Mouse (Mus musculus): ENCODE results near the gene Nt5dc1. TPM values are rescaled to one million over a fixed set of nuclear protein-coding genes. Genes with fewer than 3 reads are reported as not detected.

The Nt5dc1 gene
- polyA plus RNA-seq, 1 experiment from 2014 or later: 5.1 TPM

DNA sequence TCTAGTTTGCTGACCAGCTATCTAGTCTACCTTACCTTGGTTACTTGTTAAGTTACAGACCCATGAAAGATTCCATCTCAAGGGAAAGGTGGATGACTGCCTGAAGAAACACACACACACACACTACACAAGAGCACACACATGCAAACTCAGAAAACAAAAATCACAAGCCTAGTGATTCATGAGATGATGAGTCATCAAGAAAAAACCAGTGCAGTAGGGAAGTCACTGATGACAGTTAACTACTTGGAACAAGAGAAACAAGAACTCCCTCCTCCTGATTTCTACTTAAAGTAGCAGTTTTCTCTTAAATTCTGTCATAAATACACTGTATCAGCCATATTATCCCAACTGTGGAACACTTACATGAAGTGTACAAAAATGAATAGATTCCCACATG lies 111.3 kb downstream of the Nt5dc1 start:
- Histone ChIP-seq H3K36me3 (0 out of 2 replicates have a peak, but pooled peaks cover 5% of the 10 kb centered on the region), H3K9me3 (replicated peaks) (no peaks in the 10 kb centered on the region), H3K27ac (no peak overlapping the region), H3K4me1 (0 out of 2 replicates have a peak, but pooled peaks cover 2% of the 10 kb centered on the region), H3K27me3 (no peaks in the 10 kb centered on the region), H3K9ac (no peak overlapping the region), H3K4me3 (no peak overlapping the region), H3K4me2 (replicated peaks) (no peak overlapping the region)
- ATAC-seq (ENCODE audit: low FRiP score): no peak

DNA sequence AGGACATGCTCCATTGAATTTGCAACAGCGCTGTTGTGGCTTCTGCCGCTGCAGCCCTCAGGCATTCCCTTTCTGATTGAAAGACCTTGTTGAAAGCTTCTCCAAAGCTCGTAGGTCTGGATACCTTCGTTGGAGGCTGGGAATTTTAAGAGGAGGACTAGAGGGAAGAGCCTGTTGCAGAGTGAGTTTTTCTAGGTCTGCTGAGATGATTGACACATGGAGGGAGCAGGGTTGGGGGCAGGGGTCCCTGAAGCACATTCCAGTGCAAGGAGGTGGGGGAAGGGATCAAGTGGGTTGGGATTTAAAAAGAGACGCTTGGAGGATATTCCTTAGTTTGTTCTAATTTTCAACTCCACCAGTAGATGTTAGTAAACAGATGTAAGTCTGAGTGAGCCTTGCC lies 118.0 kb downstream of the Nt5dc1 start:
- ATAC-seq (ENCODE audit: low FRiP score): no peak
- H3K4me2 ChIP-seq (replicated peaks): peak overlapping the region; percentile 74
- no peaks in the 10 kb centered on the region for H3K27me3 ChIP-seq
- peak overlapping the region; percentile 65 for H3K9ac ChIP-seq
- H3K36me3 ChIP-seq: 0 out of 2 replicates have a peak, but pooled peaks cover 5% of the 10 kb centered on the region
- H3K9me3 ChIP-seq (replicated peaks): no peaks in the 10 kb centered on the region
- peaks cover 37% of the 10 kb centered on the region for H3K4me1 ChIP-seq
- WGBS: 8% methylated on average over 5 of the region's 5 CpGs
- H3K27ac ChIP-seq: peak overlapping the region; percentile 75
- peak overlapping the region; percentile 67 for H3K4me3 ChIP-seq

DNA sequence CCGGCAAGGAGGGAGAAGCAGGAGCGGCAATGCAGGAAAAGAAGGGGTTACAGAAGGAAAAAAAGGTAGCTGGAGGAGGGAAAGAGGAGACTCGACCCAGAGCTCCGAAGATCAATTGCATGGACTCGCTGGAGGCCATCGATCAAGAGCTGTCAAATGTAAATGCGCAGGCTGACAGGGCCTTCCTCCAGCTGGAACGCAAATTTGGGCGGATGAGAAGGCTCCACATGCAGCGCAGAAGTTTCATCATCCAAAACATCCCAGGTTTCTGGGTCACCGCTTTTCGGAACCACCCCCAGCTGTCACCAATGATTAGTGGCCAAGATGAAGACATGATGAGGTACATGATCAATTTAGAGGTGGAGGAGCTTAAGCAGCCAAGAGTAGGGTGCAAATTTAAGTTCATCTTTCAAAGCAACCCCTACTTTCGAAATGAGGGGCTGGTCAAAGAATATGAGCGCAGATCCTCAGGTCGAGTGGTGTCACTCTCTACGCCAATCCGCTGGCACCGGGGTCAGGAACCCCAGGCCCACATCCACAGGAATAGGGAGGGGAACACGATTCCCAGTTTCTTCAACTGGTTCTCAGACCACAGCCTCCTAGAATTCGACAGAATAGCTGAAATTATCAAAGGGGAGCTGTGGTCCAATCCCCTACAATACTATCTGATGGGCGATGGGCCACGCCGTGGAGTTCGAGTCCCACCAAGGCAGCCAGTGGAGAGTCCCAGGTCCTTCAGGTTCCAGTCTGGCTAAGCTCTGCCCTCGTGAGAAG lies 120.2 kb downstream of the Nt5dc1 start:
- Histone ChIP-seq H3K27ac (peak overlapping the region; percentile 95), H3K36me3 (0 out of 2 replicates have a peak, but pooled peaks cover 5% of the 10 kb centered on the region), H3K4me1 (peaks cover 37% of the 10 kb centered on the region), H3K27me3 (no peaks in the 10 kb centered on the region), H3K4me2 (replicated peaks) (peak overlapping the region; percentile 74), H3K4me3 (peak overlapping the region; percentile 67), H3K9me3 (replicated peaks) (no peaks in the 10 kb centered on the region), H3K9ac (peak overlapping the region; percentile 87)
- ATAC-seq (ENCODE audit: low FRiP score): peak; percentile 46; the same call in 1 of the 2 replicates
- WGBS: 41% methylated on average over 25 of the region's 25 CpGs

DNA sequence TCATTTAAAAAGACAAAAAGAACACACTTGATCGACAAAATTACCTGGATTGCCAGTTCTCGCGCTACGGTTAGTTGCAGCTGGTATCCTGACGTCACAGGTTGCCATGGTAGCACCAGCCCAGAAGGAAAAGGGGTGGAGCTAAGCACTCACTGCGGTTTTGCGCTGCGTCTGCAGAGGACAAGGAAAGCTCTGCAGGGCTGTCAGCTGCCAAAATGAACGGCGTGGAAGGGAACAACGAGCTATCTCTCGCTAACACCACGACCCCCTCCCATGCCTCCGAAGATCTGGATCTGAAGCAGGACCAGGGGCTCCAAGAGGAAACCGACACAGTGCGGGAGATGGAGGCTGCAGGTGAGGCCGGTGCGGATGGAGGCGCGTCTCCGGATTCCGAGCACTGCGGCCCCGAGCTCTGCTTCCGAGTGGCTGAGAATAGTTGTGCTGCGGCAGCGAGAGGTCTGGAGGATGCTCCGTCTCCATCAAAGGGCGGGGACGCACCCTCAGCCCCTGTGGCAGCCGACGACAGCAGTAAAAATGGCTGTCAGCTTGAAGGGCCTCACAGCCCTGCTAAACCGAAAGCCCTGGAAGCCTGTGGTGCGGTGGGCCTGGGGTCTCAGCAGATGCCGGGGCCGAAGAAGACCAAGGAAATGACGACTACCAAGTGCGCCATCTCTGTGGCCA lies 120.9 kb downstream of the Nt5dc1 start, which contains the start of gene Tspyl4:
Gene Tspyl4, plus strand, starts transcription at position 144 of the 681 bp plus-strand sequence.
- Histone ChIP-seq H3K4me3 (peak within 1 kb of the TSS; percentile 67), H3K27ac (peak within 1 kb of the TSS; percentile 95), H3K36me3 (0 out of 2 replicates have a peak, but pooled peaks cover under 1% of the 10 kb centered on the region), H3K4me2 (replicated peaks) (peak within 1 kb of the TSS; percentile 74), H3K9ac (peak within 1 kb of the TSS; percentile 87), H3K4me1 (peaks cover 35% of the 10 kb centered on the region), H3K9me3 (replicated peaks) (no peaks in the 10 kb centered on the region), H3K27me3 (no peaks in the 10 kb centered on the region)
- under 1% methylated on average over 38 of the region's 38 CpGs for WGBS
- ATAC-seq (ENCODE audit: low FRiP score): peak; percentile 98

DNA sequence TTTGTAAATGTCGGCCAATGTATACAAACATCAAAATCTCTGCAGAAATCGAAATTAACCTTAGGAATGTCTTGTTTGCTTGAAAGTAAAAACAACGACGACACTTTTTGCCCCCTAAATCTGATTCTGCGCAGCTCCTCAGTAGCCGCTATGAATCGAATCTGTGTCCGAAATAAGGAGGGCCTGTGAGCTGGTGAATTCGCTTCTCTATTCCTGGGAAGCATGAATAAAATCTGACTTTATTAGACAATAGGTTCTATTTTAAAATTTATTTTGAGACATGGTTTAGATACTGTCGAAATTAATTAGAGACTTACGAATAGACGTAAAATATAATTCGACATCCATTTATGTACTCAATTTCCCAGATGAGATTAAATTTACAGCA lies 121.4 kb downstream of the Nt5dc1 start:
- H3K4me3 ChIP-seq: peak overlapping the region; percentile 67
- peak overlapping the region; percentile 61 for H3K9ac ChIP-seq
- H3K36me3 ChIP-seq: no peaks in the 10 kb centered on the region
- peak; percentile 26 for ATAC-seq (ENCODE audit: low FRiP score)
- no peaks in the 10 kb centered on the region for H3K9me3 ChIP-seq (replicated peaks)
- peaks cover 34% of the 10 kb centered on the region for H3K4me1 ChIP-seq
- peak overlapping the region; percentile 79 for H3K27ac ChIP-seq
- WGBS: 4% methylated on average over 13 of the region's 13 CpGs
- H3K27me3 ChIP-seq: no peaks in the 10 kb centered on the region
- H3K4me2 ChIP-seq (replicated peaks): peak overlapping the region; percentile 74

DNA sequence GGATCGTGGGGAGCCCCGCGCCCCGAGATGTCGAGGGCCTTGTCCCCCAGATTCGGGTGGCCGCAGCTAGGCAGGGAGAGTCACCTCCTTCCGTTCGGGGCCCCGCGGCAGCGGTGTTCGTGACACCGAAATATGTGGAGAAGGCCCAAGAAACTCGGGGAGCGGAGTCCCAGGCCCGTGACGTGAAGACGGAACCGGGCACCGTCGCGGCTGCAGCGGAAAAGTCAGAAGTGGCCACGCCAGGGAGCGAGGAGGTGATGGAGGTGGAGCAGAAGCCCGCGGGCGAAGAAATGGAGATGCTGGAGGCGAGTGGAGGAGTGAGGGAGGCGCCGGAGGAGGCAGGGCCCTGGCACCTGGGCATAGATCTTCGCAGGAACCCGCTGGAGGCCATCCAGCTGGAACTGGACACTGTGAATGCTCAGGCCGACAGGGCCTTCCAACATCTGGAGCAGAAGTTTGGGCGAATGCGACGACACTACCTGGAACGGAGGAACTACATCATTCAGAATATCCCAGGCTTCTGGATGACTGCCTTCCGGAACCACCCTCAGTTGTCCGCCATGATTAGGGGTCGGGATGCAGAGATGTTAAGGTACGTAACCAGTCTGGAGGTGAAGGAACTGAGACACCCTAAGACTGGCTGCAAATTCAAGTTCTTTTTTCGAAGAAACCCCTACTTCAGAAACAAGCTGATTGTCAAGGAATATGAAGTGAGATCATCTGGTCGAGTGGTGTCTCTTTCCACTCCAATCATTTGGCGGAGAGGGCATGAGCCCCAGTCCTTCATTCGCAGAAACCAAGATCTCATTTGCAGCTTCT lies 135.7 kb downstream of the Nt5dc1 start:
- Histone ChIP-seq H3K36me3 (peaks cover 7% of the 10 kb centered on the region), H3K9me3 (replicated peaks) (no peaks in the 10 kb centered on the region), H3K9ac (peak overlapping the region; percentile 94), H3K27me3 (no peaks in the 10 kb centered on the region), H3K4me1 (peaks cover 18% of the 10 kb centered on the region), H3K4me2 (replicated peaks) (peak overlapping the region; percentile 73), H3K27ac (peak overlapping the region; percentile 90), H3K4me3 (peak overlapping the region; percentile 98)
- peak; percentile 51 for ATAC-seq (ENCODE audit: low FRiP score)
- WGBS: 4% methylated on average over 47 of the region's 47 CpGs

DNA sequence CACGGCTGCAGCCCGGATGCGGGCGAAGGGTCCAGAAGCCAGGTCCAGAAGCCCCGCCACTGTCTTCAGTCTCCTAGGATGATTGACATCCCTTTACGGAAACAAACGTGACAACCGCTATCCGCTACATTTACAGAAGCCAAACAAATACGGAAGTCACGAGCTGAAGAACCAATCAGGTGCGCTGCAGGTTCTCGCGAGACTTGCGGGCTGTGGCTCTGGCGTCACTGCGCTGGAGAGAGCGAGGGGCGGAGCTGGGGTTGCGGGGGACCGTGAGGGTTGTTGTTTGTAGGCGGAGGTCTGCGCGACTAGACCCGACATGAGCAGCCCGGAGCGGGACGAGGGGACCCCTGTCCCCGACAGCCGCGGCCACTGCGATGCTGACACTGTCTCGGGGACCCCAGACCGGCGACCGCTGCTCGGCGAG lies 136.4 kb downstream of the Nt5dc1 start, which contains the start of gene Tspyl1:
Gene Tspyl1, plus strand, starts transcription at position 229 of the 427 bp plus-strand sequence.
- Histone ChIP-seq H3K4me3 (peak within 1 kb of the TSS; percentile 98), H3K4me2 (replicated peaks) (peak within 1 kb of the TSS; percentile 73), H3K9ac (peak within 1 kb of the TSS; percentile 94), H3K4me1 (peaks cover 18% of the 10 kb centered on the region), H3K27me3 (no peaks in the 10 kb centered on the region), H3K36me3 (0 out of 2 replicates have a peak, but pooled peaks cover under 1% of the 10 kb centered on the region), H3K9me3 (replicated peaks) (no peaks in the 10 kb centered on the region), H3K27ac (peak within 1 kb of the TSS; percentile 90)
- under 1% methylated on average over 38 of the region's 38 CpGs for WGBS
- ATAC-seq (ENCODE audit: low FRiP score): peak; percentile 97

DNA sequence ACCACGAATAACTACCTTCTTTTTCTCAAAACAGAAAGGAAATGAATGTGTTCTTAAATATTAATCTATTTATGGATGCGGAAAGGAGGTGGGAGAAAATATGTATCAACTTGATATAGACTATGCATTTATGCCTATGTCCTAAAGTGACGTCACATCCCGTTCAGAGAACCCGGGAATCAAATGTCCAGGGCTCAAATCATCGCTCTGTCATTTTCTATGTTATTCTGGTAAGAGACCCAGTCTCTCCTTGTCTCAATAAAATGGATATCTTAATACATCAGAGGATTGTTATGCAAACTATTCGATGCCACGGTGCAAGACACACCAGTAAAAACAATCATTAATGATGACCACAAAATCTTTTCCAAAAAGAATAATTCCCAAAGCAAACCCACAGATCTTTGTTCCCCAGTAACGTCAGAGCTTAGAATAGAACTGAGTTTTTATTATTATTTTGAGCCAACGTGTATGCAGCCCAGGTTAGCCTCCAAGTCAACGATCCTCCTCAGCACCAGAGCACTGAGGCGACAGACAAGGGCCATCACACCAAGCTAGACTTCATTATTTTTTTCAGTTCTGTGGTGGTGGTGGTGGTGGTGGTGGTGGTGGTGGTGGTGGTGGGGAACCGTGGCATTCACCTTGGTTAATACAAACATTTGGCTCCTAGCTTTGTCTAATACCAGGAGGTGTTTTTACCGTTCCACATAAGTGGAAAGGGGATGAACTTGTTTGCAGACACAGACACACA lies 137.0 kb downstream of the Nt5dc1 start:
- no peaks in the 10 kb centered on the region for H3K36me3 ChIP-seq
- peaks cover 18% of the 10 kb centered on the region for H3K4me1 ChIP-seq
- H3K4me3 ChIP-seq: peak overlapping the region; percentile 98
- peak overlapping the region; percentile 61 for H3K9ac ChIP-seq
- 23% methylated on average over 14 of the region's 14 CpGs for WGBS
- ATAC-seq (ENCODE audit: low FRiP score): peak; percentile 75
- H3K9me3 ChIP-seq (replicated peaks): no peaks in the 10 kb centered on the region
- H3K27me3 ChIP-seq: no peaks in the 10 kb centered on the region
- H3K27ac ChIP-seq: peak overlapping the region; percentile 90
- H3K4me2 ChIP-seq (replicated peaks): peak overlapping the region; percentile 73

DNA sequence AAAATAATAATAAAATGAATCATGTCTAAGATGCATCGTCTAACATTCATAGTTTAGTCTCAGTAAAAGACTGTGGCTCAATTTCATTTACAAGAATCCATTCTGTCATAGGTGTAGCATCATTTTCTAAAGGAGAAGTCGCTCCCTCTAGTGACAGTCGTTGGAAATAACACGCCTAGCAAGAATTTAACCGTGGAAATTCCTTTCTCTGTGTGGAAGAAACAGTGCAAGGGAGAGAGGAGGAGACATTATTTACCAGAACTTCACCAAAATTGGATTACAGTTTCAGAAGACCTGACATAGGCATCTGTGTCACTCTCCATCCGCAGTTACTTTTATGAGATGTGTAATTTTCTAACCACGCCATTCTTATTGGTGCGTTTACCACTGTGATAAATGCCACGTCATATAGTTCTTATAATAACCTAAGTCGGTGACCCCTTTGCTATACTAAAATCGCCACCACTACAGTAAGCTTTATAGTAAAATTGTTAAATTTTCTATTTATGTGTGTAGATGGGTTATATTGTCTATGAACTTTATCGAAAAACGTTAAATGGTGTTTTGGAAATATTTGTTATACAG lies 137.7 kb downstream of the Nt5dc1 start:
- peak overlapping the region; percentile 9; the same call in 1 of the 2 replicates for H3K9ac ChIP-seq
- 0 out of 2 replicates have a peak overlapping the region, but pooled peaks have one; percentile 6 for H3K4me3 ChIP-seq
- H3K4me1 ChIP-seq: peaks cover 18% of the 10 kb centered on the region
- H3K27me3 ChIP-seq: no peaks in the 10 kb centered on the region
- WGBS: 29% methylated on average over 13 of the region's 13 CpGs
- no peaks in the 10 kb centered on the region for H3K9me3 ChIP-seq (replicated peaks)
- ATAC-seq (ENCODE audit: low FRiP score): peak; percentile 3; the same call in 1 of the 2 replicates
- no peaks in the 10 kb centered on the region for H3K36me3 ChIP-seq
- peak overlapping the region; percentile 73 for H3K4me2 ChIP-seq (replicated peaks)
- no peak overlapping the region for H3K27ac ChIP-seq

DNA sequence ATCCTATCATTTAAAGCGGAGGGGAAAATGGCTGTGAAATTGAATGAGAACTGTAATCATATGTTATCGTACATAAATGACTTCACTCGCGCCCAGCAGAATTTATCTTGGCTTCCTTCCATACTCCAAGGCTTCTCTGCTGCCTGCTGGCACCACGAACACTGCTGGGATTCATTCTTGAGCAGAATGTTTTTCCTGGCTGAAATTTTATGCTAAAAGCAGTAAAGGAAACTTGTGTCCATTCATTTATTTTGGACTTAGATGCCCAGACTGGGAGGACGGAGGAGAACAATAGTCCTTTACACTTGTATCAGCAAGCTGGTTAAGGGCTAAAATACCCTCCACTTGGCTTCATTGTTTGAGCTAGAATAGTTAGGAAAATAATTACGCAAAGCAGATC lies 146.7 kb downstream of the Nt5dc1 start:
- H3K9ac ChIP-seq: no peak overlapping the region
- no peaks in the 10 kb centered on the region for H3K9me3 ChIP-seq (replicated peaks)
- no peak overlapping the region for H3K4me3 ChIP-seq
- H3K27ac ChIP-seq: no peak overlapping the region
- H3K4me2 ChIP-seq (replicated peaks): no peak overlapping the region
- no peak for ATAC-seq (ENCODE audit: low FRiP score)
- no peaks in the 10 kb centered on the region for H3K36me3 ChIP-seq
- 54% methylated on average over 7 of the region's 7 CpGs for WGBS
- no peaks in the 10 kb centered on the region for H3K27me3 ChIP-seq
- no peaks in the 10 kb centered on the region for H3K4me1 ChIP-seq
